Mouse (Mus musculus) frontal cortex, adult (tissue): Measurements from ENCODE around the gene Pi4ka.

ENCODE experiments used
- ATAC-seq: cut with Nextera tagmentation; 2 replicates; pipeline ENCODE4 v1.9.2; 2017; ENCODE audit warnings: mild to moderate bottlenecking, moderate library complexity, mixed read lengths; ENCODE audit not compliant: low TSS enrichment

The Pi4ka gene

DNA sequence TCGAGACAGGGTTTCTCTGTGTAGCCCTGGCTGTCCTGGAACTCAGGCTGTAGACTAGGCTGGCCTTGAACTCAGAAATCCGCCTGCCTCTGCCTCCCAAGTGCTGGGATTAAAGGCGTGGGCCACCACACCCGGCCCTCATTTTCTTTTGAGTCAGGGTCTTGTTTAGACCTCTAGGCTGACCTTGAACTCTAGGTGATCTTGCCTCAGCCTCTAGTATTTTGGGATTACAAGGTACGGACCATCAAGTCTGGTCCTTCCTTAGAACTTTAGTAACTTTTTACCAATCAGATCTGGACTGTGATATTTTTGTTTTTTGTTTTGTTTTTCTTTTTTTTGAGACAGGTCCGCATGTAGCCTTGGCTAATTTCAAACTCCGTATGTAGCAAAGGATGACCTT is 130.4 kb downstream of the Pi4ka start, which contains the start of gene Tmem191c:
TSS of gene Tmem191c (plus strand) at position 357 of the 400 bp plus-strand sequence.
- no peak for ATAC-seq

DNA sequence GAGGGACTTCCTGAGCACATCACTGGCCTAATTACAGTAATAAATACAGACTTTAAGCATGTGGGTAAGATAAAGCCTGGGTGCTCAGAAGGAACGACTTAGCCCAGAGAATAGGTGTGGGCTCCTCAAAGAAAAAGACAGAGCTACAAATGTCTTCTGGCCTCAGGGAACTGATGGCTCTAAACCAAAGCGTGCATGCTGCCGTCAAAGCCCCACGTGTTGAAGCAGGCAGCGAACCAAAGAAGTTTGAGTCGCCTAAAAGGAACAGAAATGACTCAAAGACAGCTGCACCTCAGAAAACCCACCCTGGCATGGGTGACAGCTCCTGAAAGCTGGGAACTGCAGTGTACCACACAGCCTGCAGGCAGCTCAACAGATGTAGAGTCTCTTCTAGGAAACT is 134.3 kb downstream of the Pi4ka start:
- ATAC-seq: no peak

DNA sequence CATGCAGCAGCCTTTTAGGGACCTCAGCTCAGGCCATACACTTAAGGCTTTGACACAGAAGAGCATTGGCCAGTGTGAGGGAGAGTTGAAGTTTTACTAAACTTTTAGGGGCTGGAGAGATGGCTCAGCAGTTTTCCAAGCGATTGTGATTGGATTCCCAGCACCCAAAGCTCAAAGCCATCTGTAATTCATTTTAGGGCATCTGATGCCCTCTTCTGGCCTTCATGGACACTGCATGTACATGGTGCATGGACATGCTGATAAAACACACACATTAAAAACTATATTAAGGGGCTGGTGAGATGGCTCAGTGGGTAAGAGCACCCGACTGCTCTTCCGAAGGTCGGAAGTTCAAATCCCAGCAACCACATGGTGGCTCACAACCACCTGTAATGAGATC is 135.0 kb downstream of the Pi4ka start:
- no peak for ATAC-seq

DNA sequence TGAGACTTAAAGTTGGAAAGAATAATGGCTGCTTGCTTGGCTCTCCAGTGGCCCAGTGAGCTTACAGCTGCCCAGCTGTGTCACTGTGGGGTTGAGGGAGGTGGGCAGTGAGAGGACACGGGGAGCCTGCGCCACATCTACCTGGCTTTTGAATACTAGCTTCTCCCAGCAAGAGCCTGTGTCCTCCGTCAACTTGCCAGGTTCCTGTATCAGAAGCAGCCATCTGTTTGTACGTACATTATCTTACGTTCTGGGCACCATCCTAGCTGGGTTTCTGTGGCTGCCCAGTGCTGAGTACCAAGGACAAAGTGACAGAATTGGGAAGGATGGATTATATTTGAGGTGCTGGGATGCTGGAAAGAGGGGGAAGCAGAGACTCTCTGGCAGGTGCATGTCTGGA is 136.2 kb downstream of the Pi4ka start:
- no peak for ATAC-seq

DNA sequence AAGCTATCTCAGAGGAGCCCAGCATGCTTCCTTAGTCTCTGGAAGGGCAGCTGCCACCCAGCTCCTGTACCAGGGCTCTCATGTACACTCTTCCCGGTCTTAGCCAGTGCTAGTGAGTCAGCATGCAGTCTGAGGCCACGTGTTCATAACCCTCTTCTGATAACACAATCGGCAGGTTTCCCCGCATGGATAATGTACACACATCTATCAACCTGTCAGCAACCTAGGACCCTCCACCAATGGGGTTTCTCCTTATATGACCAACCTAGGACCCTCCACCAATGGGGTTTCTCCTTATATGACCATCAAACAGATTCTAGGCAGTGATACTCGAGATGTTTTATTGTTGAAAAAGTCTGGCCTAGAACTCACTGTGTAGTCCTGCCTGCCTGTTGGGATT is 138.2 kb downstream of the Pi4ka start:
- ATAC-seq: no peak

DNA sequence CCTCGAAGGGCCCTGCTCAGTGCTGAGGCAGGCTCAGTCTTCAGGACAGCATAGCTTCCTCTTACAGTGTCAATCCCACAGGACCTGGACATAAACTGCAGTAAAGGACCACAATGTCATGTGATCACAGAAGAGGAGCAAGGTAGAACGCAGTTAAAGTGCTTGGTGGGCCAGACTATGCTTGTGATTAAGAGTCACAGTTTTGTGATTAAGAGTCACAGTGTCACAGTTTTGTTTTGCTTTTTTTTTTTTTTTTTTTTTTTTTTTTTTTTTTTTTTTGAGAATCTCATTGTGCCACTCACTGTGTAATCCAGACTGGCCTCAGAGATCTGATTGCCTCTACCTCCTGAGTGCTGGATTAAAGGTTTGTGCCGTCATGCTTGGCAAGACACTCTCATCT is 140.0 kb downstream of the Pi4ka start:
- ATAC-seq: no peak

DNA sequence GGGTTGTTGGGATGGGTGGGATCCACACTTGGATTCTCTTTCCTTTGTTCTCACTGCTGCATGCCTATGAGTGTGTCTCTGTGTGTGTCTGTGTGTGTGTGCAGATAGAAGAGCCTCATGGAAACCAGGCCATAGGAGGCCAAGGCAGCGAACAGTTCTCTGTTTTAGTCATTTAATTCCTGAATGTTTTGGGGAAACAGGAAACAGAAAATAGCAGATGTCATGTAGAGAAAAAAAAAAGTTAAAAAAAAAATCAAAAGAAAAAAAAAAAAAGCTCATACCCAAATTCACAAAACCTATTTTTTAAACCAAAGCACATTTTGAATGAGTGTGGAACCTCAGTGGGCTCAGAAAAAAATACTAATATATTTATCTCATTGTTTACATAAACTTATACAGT is 144.8 kb downstream of the Pi4ka start:
- ATAC-seq: no peak

DNA sequence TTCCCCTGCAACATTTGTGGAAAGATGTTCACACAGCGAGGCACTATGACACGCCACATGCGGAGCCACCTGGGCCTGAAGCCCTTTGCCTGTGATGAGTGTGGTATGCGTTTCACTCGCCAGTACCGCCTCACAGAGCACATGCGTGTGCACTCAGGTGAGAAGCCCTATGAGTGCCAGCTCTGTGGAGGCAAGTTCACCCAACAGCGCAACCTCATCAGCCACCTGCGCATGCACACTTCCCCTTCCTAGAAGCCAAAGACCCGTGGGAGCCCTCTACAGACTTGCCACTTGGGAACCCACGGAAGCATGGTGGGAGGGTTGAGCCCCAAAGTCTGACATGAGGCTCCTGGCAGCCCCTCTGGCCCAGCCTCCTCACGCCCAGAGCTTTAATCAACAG is 147.2 kb downstream of the Pi4ka start:
- ATAC-seq: no peak

DNA sequence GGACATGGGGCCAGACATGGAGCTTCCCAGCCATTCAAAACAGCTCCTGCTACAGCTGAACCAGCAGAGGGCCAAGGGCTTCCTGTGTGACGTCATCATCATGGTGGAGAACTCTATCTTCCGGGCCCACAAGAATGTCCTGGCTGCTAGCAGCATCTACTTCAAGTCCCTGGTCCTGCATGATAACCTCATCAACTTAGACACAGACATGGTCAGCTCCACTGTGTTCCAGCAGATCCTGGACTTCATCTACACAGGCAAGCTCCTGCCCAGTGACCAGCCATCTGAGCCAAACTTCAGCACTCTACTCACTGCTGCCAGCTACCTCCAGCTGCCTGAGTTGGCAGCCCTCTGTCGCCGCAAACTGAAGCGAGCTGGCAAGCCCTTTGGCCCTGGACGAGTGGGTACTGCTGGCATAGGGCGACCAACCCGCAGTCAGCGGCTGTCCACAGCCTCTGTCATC is 148.7 kb downstream of the Pi4ka start:
- ATAC-seq: peak; percentile 21; the same call in 1 of the 2 replicates

DNA sequence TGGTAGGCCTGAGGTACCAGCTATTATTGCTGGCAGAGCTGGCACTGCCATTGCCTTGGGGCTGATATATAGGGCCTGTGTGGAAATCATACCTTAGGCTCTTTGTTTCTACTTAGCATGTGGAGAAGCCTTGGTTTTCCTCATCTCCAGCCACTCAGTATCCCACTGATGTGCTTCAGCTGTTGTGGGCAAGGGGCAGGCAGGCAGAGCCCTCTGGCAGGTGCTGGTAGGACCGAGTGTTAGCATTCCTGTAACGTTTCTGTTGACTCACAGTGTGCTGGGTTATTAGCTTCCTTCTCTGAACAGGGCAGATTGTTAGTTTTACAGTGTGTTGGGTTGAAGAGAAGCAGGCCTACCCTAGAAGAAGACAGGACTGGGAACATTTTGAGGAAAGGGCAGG is 150.8 kb downstream of the Pi4ka start:
- no peak for ATAC-seq

DNA sequence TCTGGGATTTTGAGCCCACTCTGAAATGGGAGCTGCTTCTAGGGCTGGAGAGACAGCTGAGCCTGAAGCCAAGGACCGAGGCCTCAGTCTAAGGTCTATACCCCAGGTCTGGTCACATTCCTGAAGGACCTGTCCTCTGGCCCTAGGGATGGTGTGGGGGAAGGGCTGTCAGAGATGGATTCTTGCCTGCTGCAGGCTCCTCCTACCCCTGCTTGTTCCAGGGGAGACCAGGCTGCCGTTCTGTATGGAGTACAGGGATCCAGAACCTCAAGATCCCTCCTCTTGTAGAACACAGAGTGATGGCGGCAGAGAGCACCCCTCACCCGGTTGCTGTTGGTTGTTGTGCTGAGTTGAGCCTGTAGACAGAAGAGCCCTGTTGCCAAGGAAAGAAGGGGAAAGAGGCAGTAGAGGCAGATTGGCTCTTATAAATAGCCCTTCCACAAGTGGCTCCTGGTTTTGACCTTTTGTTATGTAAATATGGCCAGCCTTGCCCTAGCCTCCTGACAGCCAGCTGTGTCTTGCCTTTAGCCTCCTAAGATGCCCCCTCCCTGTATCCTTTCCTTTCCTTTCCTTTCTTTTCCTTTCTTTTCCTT is 152.0 kb downstream of the Pi4ka start:
- no peak for ATAC-seq

DNA sequence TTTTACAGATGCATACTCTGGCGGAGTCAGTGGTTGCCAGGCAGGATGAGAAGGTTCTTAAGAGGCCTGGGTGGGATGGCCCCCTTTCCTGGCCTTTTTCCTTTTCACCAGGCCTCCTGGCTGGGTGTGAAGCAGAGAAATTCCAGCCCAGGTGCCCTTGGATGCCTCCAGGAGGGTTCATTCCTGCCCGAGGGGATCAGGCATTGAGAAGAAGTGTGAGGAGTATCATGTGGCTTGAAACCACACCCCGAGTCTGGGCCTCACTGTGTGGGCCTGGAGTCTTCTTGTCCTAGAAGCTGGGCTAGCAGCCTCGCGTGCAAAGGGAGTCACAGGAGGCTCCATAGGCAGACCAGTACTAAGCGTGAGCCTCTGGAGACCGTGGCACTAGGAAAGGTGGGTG is 153.3 kb downstream of the Pi4ka start:
- ATAC-seq: 0 out of 2 replicates have a peak, but pooled peaks have one; percentile 32

DNA sequence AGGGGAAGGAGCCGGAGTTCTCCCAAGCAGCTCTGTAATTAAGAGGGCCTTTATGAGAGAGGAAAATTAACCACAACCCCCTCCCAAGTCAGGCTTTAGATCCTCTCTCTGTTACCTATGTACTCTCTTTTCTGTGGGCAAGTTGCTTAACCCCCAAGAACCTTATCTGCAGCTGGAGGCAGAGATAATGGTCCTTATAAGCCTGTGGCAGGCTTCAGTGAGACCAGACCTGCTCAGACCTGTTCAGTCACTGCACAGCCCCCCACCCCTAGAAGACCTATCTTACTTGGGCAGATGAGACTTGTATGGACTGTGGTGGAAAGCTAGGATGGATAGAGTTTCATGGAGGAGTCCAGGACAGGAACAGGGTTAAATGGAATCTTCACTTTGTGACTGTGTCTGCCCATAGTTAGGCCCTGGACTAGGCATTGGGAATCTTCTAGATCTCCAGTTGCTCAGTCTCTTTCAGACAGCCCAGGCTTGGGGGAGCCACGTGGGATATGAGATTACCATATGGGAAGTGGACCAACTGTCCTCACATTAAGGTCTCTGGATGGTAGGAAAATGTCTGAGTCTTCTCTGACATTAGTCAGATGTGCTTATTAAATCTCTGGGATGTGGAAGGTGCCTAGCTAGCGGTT is 153.9 kb downstream of the Pi4ka start:
- no peak for ATAC-seq

DNA sequence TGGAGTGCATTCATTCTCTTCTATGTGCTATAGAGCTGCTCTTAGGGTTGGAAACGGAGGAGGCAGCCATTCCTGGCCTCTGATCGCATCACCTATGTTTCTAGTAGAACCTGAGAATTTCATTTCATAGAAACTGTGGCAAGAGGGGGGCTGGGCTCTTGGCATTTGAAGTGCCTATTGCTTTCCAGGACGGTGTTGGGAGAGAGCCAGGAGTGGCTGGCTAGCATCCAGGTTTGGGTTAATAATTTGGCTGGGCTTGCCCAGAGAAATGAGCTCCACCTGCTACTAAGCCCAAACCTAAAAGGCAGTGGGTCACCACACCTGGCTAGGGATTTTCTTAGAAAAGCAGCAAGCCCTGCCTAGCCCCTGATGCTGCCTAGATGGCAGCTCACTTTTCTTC is 154.6 kb downstream of the Pi4ka start:
- no peak for ATAC-seq

DNA sequence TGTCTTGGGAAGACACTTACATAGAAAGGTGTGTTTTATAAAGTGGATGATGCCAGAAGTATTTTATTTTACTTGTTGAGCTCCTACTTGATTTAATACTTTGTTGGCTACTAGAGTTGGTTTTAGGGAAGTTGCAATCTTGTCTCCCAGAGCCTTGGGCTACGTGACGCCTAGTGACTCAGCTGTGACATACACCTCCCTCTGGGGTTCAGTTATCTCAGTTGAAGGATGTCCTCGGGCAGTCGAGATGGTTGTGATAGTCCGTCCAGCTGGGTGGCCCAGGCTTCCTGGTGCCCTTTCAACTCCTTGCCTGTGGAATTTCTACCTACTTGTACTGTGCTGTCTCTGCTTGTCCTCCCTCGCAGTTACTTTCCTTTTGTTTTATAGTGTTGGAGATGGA is 157.0 kb downstream of the Pi4ka start:
- ATAC-seq: no peak

DNA sequence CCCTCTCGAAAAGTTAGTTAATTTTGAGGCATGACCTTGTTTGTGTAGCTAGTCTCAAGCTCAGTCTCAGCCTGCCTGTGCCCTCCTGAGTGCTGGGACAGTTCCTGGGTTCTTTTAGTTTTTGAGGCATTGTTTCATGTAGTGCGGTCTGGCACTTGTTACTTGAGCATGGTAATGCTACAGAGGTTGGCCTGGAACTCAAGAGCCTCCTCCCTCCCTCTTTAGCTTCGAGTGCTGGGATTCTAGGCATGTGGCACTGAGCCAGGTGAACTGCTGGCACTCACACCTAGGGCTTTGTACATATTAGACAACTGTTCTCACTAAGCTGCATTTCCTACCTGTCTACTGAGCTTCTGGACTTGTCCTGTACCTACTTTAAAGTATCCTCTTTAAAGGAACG is 158.4 kb downstream of the Pi4ka start:
- no peak for ATAC-seq

DNA sequence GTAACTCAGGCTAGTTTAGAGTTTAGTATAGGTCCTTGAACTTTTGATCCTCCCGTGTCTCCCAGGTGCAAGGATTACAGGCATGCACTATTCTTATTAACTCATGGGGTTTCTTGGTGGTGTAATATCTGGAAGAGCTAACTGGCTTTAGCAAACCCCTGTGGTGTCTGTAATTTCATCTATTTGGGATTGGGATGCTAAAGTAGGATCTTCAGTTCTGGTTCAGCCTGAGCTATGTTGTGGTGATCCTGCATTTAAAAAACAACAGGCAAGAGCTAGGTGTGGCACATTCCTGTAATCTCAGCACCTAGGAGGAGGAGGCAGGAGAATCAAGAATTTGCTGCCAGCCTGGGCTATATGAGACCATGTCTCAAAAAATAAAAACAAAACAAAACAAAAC is 161.1 kb downstream of the Pi4ka start:
- no peak for ATAC-seq

DNA sequence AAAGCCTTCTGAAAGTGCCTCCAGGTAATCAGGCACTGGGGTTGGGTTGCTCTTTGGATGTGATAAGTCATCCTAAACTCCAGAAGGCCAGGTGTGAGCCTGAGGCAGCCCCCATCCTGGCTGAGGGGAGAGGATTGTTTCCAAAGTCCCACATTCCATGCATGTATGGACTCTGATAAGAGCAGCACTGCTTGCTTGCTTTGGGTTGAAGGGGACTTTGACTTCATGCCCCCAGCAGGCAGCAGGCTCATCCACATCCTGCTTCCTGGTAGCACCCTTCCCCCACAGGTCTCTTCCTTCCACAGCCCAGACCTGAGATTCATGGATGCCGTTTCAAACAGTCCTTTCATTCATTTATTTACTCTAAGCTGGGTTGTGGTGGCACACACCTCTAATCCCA is 162.4 kb downstream of the Pi4ka start:
- no peak for ATAC-seq

DNA sequence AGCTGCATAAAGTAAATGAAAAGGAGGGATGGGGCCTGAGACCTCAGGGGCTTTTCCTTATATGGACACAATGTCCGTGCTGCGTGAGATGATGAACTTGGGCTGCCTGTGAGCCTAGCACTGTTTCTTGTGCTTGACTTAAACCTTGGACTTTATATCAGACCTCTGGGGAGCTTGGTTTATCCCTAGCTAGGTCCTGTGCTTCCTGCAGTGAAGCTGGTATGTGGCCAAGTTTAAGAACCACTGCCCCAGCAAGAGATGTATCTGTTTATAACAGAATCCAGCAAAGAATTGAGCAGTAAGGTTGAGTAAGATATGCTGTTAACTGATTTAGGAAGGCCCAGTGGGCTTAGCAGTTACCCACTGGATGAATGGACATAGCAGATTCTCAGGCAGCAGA is 166.7 kb downstream of the Pi4ka start:
- ATAC-seq: no peak

DNA sequence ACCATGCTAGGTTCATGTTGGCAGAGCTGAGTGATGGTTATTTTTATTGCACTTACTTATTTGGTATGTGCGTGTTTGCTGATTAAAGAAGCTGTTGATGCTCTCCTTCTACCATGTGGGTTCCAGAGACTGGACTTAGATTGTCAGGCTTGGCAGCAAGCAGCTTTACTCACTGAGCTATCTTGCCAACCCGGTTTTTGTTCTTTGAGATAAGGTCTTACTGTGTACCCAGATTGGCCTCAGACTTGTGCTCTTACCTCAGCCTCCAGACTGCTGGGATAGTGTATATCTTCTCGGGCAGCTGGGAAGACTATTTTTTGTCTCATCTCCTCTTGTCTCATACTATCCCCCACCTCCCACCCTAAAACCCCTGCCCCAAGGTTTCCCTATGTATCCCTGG is 168.5 kb downstream of the Pi4ka start:
- ATAC-seq: no peak

DNA sequence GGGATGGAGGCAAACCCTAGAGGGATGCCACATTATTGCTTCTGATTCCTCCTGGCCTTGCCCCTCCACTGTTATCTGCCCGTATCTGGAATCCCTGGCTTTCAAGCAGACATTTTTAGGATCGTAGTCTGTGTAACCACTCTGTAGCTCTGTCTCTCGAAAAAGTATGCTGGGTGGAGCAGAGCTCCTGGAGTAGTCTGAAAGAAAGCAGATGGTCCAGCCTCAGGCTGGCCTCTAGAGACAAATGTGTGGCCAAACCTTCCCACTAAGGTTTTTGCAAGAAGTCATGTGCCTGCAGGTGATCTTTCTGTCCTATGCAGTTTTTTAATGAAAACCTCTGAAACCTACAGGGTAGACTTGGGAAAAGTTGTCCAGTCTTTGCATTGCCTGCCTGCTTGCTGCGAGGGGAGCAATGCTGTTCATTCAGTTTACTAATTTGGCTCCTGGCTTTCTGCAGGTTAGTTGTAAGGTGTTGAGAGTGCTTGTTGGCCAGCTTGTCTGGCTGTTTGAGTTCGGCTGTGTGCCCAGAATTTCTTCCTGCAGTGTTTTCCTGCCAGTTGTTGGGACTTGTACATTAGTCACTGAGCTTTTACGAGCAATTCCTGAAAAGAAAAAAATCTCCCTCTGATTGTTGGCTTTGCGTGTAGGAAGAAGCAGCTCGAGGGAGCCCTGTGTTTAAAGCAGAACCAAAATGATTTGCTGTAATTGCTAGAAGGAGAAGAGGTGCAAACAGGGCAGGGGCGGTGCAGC is 171.0 kb downstream of the Pi4ka start:
- peak; percentile 33 for ATAC-seq

DNA sequence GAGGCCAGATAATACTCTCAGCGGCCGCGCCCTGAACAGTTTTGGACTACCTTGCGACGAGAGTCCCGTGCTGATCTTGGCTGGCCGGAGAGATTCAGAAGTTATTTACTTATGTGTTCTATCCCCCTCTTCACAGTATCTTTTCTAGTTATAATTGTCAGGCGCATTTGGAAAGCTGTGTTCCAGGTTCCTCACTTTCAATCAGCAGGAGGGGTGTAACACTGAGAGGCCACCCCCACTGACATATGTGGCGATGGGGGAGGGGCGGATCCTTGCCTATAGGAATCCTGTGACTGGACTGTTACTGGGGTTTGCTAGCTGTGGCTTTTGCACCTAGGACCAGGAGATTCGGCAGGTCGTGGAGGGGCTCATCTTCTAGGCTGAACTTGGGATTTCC is 171.6 kb downstream of the Pi4ka start:
- peak; percentile 25; the same call in 1 of the 2 replicates for ATAC-seq
